Mouse (Mus musculus) adrenal gland, adult 18-20 months (tissue): ENCODE results near the gene Flad1. TPM values are rescaled to one million over a fixed set of nuclear protein-coding genes. Genes with fewer than 3 reads are reported as not detected.

Experiments used
- DNase-seq, 2 experiments: peaks; one replicate each; pipeline ENCODE4 v3.0.0; 2021 to 2022; ENCODE audit warnings: low spot score in 2 of 2
- total RNA-seq, 2 experiments: library from RNA; stranded (reverse); gene quantifications; 1 replicate in 1 of 2; 2 replicates in 1 of 2; pipeline ENCODE4 v1.2.3; 2021

Gene Flad1
- total RNA-seq, 2 experiments from 2014 or later = 28.6 to 37.6 TPM

DNA sequence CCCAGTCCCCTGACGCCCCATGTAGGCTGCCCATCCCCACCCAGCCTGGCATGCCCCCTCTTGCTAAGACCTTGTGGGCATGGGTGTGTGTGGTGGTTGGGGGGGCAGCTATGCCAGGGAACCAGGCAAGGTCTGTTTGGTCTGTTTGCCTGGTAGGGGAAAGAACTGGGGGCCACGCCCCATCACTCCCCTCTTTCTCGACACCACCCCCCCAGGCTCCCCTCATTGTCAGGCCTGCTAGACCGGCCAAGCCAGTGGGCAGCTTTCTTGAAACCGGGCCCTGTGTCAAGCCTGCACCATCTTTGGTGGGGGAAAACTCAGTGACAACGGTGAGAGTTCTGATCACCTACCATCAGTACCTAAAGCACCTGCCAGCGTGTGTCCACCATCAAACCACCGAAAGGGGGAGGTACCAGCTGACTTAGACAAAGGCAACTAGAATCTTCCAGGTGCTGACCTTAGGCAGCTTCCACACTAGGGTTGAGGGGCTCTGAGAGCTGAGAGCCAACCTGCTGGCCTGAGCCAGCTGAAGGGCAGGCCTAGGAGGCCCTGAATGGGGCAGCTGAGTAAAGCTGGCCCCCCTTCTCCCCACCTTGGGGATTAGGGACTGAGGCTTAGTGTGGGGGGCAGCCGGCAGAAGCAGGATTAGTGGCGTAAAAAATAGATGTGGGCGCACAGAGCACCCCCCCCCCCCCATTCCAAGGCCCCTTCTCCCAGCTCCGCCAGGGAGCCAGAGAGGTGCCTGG lies 27.2 kb downstream of the Flad1 start:
- DNase-seq = no peak

DNA sequence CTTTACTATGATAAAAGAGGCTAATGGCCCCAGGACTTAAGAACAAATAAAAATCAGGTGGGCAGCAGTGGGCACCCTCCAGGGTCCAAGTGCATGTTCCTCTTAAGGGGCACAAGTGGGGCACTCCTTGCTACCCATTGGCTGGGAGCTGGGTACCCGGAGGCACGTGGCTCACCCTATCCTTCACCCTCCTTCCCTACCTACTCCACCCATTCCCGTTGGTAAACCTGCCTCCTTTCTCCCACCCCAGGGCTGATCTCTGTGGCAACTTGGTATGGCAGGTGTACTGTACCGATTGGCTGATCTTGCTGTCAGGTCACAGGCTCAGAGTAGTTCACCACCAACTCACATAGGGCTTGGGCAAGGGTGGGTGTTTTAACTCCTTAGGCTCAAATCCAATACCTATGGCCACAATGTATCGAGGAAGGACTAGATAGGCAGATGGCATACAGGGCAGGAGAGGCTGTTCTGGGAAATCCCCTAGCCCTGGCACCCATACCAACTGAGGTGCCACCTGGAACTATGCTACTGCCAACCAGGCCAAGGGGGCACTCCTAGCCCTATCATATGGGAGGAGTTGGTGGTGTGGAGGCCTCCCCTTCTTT lies 27.9 kb downstream of the Flad1 start:
- DNase-seq = no peak

DNA sequence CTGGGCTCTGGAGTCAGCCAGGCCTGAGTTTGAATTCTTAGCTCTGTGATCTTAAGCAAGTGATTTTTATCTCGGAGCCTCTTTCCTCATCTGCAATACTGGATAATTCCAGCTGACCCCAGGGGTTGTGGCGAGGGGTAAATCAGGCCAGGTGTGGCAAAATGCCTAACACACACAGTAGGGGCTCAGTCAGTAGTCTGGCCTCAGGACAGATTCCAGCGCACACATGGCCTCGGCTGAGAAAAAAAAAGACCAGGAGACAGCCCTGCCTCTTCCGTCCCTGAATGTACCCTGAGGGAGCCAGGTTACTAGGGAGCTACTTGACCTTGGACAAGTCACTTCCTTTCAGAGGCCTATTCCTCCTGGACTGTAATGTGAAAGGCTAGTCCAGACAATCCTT lies 28.7 kb downstream of the Flad1 start:
- DNase-seq = no peak

DNA sequence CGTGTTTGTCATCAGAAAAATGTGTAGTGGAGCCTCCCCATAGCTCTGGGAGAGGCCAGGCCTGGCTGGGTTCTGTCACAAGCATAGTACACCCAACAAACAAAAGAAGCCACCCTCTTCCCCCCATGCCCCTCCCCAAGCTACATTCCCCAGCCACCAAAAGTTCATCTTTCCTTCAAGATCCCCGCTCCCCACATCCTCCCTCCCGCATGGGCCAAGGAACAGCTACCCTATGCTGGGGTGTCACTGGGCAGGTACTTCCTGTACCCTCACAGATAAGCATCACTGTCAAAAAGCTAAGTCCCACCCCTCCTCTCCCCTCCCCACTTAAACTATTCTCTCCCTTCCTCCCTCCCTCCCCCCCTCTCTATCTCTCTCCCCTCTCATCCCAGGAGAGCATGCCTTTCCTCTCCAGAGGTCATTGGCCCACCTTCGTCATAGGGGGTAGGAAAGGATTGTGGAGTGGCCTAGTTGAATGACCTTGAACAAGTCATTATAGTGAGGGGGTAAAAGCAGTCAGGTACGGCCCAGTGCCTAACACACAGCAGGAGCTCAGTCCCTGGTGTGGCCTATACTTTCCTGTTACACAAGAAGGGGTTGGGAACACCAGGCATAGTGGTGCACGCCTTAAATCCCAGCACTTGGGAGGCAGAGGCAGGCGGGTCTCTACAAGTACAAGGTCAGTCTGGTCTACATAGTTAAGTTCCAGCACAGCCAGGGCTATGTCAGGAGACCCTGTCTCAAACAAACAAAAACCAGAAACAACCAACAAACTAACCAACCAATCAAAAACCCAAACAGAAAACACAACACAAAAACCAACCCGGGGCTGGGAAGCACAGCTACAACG lies 29.4 kb downstream of the Flad1 start:
- no peak for DNase-seq

DNA sequence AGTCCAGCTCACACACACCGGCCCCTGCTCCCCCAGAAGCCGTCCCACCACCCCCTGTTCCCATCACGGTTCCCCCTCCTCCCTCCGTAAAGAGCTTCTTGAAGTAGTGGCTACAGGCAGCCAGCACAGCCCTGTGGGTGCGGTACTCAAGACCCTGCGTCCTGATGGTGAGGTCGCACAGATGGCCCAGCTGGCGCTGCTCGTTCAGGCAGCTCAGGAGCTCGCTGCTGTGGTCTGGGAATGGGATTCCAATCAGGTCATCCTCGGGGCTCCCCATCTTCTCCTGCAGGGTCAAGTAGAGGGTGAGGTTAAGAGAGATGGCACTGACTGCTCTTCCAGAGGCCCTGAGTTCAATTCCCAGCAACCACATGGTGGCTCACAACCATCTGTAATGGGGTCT lies 30.4 kb downstream of the Flad1 start:
- DNase-seq = no peak

DNA sequence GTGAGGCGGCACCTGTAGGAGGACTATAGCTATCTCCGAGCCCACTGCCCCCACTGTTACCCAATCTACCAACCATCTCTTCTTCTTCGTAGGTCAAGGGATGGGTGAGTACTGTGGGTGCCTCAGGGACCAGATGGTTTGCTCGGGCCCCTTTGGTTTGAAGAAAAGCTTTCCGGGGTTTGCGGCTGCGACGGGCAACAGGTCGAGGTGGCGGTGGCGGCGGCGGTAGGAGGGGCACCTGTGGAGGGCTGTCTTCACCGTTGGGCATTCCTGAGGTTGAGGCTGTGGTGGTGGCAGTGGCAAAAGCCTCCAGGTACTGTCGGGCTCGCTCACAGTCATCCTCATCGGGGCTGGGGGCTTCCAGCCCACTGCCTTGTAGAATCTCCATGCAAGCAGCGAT lies 31.0 kb downstream of the Flad1 start:
- DNase-seq = no peak

DNA sequence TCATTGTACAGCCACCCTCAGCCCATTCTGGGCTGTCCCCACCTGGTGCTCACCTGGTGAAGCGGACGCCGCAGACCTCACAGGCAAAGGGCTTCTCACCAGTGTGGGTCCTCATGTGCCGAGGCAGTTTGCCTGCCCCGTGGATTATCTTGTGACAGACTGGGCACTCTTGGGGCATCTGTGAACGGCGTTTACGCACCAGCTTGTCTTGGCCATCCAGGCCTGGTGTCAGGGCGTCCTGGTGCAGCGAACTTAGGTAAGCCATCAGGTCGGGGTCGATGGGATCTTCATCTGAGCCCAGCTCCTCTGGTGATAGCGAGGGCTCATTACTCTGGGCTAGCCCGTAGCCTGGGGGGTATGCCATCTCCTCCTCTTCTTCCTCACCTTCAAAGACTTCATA lies 31.4 kb downstream of the Flad1 start:
- DNase-seq = no peak

DNA sequence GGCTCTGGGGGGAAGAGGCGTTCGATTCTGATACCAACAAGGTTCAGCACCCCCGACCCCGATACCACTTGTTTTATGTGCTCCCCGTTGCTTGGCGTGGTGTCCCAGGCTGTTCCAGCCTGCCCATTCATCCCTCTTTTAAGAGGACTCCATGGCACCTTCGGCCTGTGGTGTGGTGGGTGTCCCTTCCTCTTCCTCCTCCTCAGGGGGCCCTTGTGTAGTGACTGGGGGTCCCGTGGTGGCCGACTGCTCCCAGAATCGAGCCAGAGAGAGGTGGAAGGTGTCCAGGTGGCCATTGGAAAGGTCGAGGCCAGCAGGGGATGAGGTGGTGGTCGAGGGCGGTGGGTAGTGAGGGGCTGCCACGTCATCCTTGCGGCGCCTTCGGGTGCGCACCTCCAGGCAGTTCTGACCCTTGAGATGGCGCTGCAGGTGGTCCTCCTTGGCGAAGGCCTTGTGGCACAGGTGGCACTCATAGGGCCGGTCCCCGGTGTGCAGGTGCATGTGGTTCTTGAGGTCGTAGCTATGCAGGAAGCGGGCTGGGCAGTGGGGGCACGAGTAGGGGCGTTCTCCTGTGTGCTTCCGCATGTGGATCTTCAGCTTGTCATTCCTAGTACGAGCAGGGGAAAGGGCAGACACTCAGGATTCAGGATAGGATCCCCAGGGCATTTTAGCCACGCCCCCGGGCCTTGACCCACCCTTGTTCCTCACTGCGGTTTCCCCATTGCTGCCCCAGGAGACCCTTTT lies 32.1 kb downstream of the Flad1 start:
- peak in 1 of 2 experiments; percentile 33 for DNase-seq

DNA sequence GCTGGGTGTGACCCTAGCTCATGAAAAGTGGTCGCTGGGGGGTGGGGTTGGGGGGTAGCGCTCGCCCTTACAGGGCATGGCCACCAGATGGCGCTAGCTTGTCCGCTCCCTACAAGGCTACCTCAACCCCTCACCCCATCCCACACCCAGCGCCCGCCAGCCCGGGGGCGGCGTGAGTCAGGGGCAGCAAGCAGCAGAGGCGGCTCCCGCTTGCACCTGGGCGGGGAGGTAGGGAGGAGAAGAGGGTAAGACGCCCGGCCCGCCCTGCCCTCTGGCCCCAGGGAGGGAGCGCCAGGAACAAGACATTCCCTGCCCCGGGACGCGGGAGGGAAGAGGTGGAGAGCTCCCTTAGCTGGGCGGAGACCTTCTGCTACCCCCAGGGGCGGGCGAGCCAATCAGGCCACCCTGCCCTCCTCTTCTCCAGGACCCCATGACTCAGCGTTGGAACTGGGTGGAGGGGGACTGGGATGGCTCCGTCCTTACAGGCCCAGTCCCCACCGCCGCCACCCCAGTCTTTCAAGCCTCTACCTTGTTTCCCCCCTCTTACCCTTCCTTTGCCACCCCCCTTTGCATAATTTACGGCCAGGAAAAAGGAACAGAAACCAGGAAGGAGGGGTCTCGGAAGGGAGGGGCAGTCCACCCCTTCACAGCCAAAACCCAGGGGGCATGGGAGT lies 33.1 kb downstream of the Flad1 start:
- DNase-seq = peak; percentile 74 to 82

DNA sequence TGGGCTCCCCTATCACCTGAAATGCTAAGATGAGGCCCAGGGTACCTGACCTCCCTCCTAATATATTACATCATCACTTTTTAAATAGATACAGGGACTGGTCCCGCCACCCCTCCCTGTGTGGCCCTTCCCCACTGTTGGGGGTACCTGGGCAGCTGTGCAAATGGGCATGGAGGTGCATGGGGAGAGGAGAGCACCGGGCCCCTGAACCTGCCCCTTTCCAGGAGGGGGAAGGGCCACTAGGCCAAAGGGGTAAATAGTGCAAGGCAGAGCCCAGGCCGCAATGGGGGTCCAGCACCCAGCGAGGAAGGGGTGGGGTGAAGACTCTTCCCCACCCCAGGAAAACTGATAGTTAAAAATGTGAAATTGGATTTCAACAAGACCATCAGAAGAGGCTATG lies 33.8 kb downstream of the Flad1 start:
- no peak for DNase-seq

DNA sequence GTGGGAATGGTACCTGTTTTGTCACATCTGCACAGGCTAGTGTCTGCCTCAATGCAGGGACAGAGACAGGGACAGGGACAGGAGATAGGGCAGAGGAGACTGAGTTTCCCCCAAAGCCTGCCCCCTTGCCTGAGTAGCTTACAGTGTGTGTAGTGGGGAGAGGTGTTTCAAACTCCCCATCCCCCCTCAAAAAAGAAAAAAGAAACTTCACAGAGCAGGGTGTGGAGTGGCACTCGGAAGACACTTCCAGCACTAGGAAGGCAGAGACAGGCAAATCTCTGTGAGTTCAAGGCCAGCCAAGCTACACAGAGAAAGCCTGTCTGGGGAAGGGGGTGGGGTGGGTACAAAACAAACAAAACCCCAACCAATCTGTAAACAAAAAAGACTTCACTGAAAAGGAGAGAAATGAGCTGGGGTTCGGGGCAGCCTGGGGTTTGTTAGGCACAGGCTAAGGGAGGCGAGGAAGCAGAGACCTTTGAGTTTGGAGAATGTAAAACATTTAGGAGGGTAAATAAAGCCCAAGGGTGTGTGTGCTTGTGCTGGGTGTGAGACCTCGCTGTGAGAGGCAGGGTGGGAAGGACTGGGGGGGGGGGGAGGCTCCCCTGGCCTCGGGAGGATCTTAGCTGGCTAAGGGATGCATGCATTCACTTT lies 38.0 kb downstream of the Flad1 start:
- no peak for DNase-seq

DNA sequence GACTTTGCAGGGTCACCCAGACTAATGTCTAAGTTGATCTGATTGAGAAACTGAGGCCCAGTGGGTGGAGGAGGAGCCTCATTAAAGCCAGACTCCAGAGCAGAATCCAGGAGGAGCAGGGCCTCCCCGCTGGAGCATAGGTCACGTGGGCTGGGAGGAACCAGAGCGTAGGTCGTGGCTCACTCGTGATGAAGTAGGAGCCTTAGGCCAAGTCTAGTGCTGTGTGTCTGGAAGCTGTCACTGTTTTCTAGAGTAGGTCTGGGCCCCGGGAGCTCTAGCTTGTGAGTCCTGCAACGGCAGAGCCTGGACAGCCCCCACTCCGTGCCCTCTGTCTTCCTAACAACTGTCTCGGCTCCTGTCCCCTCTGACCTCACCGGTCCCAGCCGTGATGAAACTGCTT lies 44.3 kb downstream of the Flad1 start:
- DNase-seq = no peak

DNA sequence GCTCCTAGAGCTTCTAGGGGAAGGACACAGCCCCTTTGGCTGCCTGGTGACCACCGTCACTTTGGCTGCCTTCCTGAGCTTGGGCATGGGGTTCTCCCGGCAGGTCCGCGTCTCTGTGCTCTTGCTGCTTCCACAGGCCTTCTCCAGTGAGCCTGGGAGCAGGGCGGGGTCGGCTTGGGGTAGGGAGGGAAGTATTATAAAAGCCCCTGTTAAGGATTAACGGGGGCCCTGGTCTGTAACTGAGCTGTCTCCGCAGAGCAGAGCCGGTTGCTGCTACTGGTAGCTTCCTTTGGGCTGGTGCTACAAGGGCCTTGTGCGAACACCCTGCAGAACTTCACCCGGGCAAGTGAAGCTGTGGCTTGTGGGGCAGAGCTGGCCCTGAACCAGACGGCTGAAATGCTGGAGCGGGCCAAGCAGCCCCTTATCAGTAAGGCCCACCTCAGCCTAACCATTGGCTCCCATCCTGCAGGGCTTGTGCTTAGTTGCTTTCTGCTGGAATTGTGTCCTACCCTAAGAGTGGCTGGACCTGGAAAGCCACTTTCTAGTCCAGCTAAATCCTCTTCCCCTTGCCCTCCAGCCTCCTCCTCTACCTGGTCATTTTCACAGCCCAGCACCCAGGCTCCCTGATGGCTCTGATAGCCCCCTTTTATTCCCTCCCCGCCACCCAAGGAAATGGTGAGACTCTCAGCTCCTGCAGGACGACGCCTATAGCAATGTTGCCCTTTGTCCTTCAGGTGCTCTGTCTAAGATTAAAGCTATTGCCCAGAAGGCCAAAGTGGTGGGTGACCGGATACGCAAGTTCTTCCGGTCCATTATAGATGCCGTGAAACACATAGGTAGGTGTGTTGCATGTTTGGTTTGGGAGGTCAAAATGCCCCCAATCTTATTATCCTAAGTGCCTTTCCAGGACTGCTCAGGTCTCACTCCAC lies 45.9 kb downstream of the Flad1 start:
- no peak for DNase-seq

DNA sequence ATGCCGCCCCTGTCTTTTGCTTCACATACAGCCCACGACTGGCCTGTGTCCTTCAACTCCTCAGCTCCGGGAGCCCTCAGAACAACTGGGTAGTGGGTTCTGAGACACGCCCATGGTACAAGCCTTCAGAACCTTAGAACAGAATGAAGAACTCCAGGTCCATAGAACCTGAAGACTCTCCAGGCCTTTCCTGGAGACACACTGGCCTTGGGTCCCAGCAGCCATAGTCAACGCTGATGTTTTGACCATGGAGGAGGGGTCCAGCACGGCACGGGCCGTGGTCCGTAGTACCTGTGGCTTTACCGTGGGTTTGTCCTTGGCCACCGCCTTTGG lies 46.6 kb downstream of the Flad1 start, which contains the start of gene Dcst1:
TSS of gene Dcst1 (minus strand) at position 101 of the 333 bp plus-strand sequence.
- DNase-seq = no peak

DNA sequence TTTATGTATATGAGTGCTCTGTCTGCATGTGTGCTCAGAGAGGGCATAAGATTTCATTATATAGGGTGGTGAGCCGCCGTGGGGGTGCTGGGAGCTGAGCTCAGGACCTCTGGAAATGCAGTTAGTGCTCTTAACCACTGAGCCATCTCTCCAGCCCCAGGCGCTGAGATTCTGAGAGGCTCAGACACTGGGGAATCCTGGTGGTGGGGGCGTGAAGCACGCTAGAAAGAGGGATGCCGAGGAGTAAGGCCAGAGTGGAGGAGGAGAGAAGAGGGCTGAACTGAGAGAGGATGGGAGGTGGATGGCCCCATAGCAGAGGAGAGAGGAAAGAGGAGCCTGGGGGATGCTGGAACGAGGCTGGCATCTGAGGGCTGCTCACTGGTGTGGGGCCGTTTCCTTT lies 47.0 kb downstream of the Flad1 start:
- DNase-seq = no peak

DNA sequence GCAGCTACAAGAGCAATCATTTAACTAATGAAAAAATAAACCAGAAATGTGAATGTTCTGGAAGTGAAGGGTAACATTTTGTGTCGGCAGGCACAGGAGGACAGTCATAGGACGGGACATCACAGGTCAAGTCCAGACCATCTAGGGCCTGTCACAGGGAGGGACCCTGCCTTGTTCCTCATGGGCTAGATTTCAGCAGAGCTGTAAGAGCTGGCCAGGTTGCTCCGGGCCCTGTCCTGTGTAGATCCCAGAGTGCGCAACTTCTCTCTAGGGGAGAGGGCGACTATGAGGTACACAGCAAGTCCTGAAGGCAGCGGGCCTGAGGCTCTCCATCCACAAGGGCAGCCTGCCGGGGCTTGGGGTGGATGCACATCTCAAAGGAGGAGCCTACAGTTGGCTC lies 50.0 kb downstream of the Flad1 start, which contains the start of gene Dcst2:
TSS of gene Dcst2 (plus strand) at position 301 of the 400 bp plus-strand sequence.
- no peak for DNase-seq

DNA sequence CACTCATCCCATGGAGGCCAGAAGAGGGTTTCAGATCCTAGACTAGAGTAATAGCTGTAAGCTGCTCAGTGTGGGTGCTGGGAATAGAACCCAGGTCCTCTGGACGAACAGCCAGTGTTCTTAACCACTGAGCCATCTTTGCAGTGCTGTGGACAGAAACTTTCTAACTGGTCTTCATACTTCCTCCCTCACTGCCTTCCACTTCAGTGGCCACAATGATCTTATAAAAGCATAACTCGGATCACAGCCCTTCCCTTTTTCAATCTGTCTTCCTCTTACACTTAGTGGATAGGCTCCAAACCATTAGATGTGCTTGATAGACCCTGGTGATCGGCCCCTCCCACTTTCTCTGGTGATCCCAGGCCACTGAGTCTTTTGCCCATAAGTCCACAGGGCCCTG lies 51.4 kb downstream of the Flad1 start:
- no peak for DNase-seq

DNA sequence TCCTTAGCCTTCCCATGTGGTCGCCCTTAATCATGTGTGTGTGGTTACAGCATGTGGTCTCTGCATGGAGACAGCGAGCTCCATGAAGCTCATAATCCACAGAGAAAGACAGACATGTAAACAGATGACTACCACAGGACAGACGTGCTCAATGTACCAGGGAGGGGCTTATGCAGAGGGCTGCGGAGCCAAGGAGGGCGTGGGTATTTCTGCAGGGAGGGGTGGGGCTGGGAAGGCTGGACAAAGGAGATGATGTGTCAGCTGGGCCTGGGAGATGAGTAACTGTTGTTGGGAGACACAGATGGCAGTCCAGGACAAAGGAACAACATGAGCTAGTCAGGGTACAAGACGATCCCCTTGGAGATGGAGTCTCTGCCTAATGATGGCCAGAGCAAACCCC lies 52.0 kb downstream of the Flad1 start:
- DNase-seq = no peak

DNA sequence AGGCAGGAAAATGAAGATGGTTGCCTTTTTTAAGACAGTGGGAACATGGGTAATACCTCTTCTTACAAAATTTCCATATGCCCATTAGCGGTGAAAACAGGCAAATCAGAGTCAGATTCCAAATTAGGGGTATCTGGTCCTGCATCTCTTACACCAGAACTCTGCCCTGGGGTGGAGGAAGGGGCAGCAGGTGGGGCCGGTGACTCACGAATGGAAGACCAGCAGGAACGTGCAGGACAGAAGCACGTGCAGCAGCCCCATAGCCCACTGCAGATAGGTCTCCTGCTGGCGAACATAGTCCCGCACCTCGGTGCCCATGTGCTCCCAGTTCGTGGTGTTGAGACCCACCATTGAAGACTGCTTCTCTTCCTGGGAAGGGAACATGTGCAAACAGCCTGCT lies 55.6 kb downstream of the Flad1 start:
- no peak for DNase-seq
